Mouse (Mus musculus) embryo, embryonic 10 days (tissue): ENCODE data around the gene Gtpbp6.
"Not testable (repeated sequence)": the region's sequence is repeated elsewhere in the genome, so short reads cannot be mapped to it uniquely, and the experiment has no call there.

Experiments used
- DNase-seq: peaks from one replicate; pipeline ENCODE4 v3.0.0-alpha.2; 2015; ENCODE audit warnings: low spot score

Gene Gtpbp6

DNA sequence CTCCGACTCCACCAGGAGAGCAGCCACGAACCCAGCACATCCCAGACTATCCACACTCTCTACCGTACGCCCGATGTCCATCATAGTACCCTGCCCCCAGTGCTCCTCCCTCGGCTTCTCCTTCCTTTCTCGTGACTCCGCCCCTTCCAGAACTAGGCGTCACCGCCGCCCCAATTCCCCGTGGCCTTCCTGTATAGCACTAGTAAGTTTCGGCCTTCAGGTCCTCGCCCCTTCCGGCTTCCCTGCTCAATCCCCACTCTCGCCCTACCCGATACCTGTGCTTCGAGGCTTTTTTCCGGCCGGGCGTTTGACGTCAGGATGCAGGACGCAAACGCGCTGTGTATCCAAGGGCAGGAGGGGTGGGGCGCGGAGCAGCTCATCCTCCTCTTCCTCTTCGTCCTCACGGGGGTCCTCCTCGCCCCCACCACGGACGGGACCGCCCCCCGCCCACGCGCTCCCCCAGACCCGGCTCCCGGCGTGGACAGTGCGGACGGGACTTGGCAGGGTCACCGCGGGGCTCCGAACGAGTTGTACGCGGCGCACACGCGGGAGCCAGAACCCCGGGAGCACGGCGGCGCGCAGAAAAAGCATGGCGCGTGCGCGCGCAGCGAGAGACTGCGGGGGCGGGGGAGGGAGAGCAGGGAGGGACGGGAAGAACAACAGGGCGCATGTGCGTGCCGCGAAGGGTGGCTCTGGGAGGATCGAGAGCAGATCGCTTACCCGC, at the start of gene Gtpbp6:
Gtpbp6 (minus strand) TSS at position 617 of the 724 bp plus-strand sequence.
- peak; percentile 96 for DNase-seq

DNA sequence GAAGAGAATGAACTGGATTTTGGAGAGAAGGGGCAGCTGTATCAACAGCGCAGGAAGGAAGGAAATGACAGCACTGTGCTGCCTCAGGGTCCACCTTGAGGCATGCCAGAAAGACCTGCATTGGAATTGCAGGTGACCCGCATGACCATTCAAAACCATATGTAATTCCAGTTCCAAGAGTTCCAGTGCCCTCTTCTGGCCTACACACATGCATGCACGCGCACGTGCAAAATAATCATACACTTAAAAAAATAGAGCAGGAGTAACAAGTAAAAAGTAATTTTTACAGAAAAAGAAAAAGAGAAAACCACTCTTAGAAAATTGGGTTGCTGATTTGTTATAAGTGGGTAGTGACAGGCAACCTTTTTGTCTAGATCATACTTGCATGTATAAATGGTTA, 35.0 kb upstream of the Gtpbp6 start:
- peak; percentile 16 for DNase-seq

- no peak for DNase-seq
Observed at GRCm38 (mm10) chr5:110142309-110142708, 34.3 kb upstream of the Gtpbp6 start.

DNA sequence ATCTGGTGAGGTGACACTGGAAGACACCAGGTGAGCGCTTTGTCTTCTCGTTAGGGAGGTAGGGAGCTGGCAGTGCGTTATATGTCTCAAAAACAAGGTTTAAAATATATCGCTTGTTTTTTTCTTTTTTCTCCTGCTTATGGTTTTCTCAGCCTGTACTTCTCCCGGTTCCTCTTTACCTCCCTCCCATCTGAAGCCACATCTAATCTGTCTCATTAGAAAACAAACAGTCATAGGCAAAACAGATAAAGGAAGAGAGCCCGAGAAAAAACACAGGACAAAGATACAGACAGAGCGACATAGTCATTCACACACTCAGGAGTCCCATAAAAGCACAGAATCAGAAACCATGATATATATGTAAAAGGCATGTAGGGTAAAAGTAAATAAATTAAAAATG, 32.4 kb upstream of the Gtpbp6 start:
- no peak for DNase-seq

GRCm38 (mm10) chr5:110139325-110139724, 31.3 kb upstream of the Gtpbp6 start:
- DNase-seq: no peak

- no peak for DNase-seq
Observed at GRCm38 (mm10) chr5:110137816-110138215, 29.8 kb upstream of the Gtpbp6 start.

GRCm38 (mm10) chr5:110136087-110136464, 28.1 kb upstream of the Gtpbp6 start:
- DNase-seq: peak; percentile 7

DNA sequence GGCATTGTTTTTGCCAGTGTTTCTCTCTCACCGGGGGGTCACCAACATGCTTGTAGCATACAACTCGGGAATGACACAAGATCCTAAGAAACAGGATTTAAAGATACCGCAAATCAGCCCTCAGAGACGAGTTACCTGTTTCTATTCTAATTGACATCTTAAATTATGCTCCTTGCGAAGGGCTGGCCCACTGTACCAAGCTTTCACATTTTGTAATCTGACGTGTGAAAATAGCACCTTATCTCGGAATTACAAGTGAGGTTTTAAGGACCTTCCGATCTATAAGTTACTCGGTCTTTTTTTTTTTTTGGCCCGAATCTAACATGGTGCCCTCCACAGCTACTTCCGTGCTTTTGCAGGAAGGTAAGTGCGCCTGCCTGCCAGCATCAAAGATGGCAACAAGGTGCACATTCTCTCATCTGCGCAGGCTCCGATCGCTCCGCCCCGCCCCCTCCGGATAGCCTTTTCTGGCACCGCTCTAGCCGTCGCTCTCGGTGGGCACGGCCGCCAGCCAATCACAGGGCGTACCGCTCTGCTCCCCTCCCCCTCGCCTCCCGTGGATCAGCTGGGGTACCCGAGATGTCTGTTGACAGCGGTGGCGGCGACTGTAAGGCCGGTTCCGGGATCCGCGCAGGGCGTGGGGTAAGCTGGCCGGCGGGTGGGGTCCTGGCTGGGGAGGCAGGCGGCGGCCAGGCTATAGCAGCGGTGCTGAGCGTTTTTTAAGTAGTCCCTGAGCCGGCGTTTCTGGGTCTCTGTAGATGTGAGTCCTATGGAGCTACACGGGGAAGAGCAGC, 27.5 kb upstream of the Gtpbp6 start, which contains the start of gene Chfr:
Chfr (plus strand) TSS at position 550 of the 794 bp plus-strand sequence.
- peak; percentile 98 for DNase-seq

GRCm38 (mm10) chr5:110122380-110122779, 14.4 kb upstream of the Gtpbp6 start:
- not testable (repeated sequence) for DNase-seq

DNA sequence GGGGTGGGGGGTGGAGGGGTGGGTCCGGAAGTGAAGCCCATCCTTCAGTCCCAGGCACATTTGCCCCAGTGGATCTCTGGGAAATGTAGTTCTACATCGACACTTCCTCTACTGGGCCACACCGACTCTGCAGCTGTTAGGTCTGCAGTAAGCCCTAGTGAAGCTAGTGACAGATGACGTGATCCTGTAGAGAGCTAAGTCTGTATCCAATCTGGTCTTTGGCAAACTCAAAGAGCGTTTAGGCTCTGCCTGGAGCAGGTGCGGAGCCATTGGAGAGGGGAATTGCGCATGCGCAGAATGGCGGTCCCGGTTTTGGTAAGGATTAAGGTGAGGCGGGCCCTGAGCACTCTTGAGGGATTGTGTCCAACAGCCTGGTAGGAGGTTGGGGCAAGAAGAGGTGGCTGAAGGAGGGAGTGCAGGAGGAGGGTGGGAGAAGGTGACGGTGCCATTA, 2.0 kb upstream of the Gtpbp6 start, which contains the start of gene Zfp605:
Zfp605 (plus strand) TSS at position 102 of the 451 bp plus-strand sequence.
- peak; percentile 90 for DNase-seq

- no peak for DNase-seq
Observed at GRCm38 (mm10) chr5:110108305-110108628, 270 bp upstream of the Gtpbp6 start.

GRCm38 (mm10) chr5:110106901-110107564, 964 bp downstream of the Gtpbp6 start:
- DNase-seq: peak; percentile 4

DNA sequence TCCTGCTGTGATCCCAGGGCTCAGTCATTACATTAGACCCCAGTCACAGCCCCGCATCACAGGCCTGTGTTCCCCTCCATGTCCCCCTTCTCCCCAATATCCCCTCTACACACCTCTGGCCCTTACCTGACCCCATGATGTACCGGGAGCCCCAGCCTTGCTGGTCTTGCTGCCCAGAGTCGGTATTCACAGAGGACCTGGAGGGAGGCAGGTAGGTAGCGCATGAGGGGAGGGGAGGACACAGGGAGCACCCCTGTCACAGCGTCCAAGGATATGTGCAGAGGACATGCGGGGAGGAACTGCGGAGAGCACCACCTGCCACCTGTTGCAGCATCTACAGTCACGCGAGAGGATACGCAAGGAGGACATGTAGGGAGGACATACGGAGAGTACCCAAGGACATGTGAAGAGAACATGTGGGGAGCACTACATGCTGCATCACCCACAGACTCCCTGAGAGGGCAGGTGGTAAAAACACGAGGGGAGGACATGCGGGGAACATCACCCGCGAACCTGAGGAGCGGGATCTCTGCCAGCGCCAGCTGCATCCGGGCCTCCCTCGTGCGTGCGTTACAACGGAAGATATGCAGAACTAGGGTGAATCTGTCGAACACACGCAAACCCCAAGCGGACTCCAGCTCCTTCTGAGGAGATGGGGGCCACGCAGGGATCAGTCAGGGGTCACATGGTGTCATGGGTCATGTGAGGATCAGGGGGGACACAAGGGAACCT, 1.7 kb downstream of the Gtpbp6 start:
- DNase-seq: no peak

DNA sequence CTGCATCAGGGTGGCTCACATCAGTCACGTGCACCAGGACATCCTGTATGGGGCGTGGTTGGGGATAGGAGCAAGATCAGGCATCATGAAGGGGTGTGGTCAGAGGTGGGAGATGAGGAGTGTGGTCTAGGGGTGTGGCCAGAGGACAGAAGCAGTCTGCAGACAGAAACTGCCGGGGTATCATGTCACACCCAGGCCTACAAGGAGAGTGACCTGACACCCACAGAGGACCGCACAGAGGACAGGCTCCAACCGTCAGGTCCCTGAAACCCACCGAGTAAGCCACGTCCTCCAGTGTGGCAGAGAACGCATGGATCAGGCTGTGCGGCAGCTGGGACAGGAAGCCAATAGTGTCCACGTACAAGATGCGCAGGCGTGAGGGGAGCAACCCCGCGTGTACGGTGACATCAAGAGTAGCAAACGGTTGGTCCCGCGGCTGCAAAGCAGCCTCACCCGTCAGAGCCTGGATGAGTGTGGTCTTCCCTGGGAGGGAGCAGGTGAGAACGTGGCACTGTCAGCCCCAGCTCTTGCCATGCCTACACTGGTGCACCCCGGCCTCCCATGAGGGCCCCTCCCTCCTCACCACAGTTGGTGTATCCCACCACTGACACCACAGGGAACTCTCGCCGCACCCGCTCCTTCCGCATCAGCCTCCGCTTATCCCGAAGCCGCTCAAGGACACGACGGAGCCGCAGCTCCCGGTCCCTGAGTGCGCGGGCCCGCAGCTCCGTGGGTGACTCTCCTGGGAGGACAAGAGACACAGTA, 3.2 kb downstream of the Gtpbp6 start:
- no peak for DNase-seq

- no peak for DNase-seq
Observed at GRCm38 (mm10) chr5:110103901-110104615, 3.9 kb downstream of the Gtpbp6 start.

GRCm38 (mm10) chr5:110102853-110103625, 5.0 kb downstream of the Gtpbp6 start:
- no peak for DNase-seq

GRCm38 (mm10) chr5:110102429-110102828, 5.6 kb downstream of the Gtpbp6 start:
- DNase-seq: peak; percentile 4

DNA sequence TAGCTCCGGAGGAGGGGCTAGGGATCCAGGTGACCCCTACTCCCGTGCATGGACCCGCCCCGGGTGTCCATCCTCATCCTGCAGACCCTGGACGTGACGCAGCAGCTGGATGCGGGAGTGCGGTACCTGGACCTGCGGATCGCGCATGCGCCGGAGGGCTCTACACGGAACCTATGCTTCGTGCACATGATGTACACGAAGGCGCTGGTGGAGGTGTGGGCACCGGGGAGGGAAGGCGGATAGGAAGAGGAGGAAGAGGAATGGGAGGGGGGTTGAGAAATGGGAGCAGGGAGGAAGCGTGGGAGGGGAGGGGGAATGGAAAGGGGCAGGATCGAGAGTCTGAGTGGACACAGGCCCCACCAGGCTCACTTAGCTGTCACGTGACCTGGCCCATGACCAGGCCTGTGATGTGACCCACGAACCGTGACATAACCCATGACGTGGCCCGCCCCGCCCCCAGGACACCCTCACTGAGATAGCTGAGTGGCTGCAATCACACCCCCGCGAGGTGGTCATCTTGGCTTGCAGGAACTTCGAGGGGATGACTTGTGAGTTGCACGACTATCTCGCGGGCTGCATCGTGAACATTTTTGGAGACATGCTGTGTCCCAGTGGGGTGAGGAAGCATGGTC, 6.2 kb downstream of the Gtpbp6 start:
- peak; percentile 31 for DNase-seq

GRCm38 (mm10) chr5:110100921-110101631, 6.9 kb downstream of the Gtpbp6 start:
- peak; percentile 42 for DNase-seq
